Mouse (Mus musculus): ENCODE results near the gene Pdcd4.

The Pdcd4 gene

GRCm38 (mm10) chr19:53964910-53965633 is 73.0 kb downstream of the Pdcd4 start:
- Histone ChIP-seq H3K4me3 (replicated peaks; ENCODE audit: low read length) (no peak overlapping the region), H3K4me1 (replicated peaks; ENCODE audit: low read depth, low read length) (no peaks in the 10 kb centered on the region), H3K9me3 (ENCODE audit: low read length) (no peaks in the 10 kb centered on the region), H3K27me3 (ENCODE audit: insufficient read depth, low read length) (no peaks in the 10 kb centered on the region), H3K36me3 (ENCODE audit: insufficient read depth, low read length) (no peaks in the 10 kb centered on the region)
- TF ChIP-seq NANOG (IDR thresholded peaks at IDR 0.05; ENCODE audit: borderline replicate concordance, low read length) (no peak), CTCF (conservative IDR thresholded peaks at IDR 0.05; ENCODE audit: low read length) (no peak)

- no peaks in the 10 kb centered on the region for H3K36me3 ChIP-seq (ENCODE audit: insufficient read depth, low read length)
- TF ChIP-seq CTCF (conservative IDR thresholded peaks at IDR 0.05; ENCODE audit: low read length) = no peak
- TF ChIP-seq POU5F1 (IDR thresholded peaks at IDR 0.05; ENCODE audit: borderline replicate concordance, low read length) = no peak
- no peak for TF ChIP-seq NANOG (IDR thresholded peaks at IDR 0.05; ENCODE audit: borderline replicate concordance, low read length)
These were observed 77.2 kb downstream of the Pdcd4 start for GRCm38 (mm10) chr19:53969226-53969625.

GRCm38 (mm10) chr19:53971938-53972337 is 79.9 kb downstream of the Pdcd4 start:
- no peak overlapping the region for H3K4me3 ChIP-seq (replicated peaks; ENCODE audit: low read length)
- H3K27me3 ChIP-seq (ENCODE audit: insufficient read depth, low read length) = no peaks in the 10 kb centered on the region
- no peaks in the 10 kb centered on the region for H3K4me1 ChIP-seq (replicated peaks; ENCODE audit: low read depth, low read length)
- no peaks in the 10 kb centered on the region for H3K9me3 ChIP-seq (ENCODE audit: low read length)
- no peaks in the 10 kb centered on the region for H3K36me3 ChIP-seq (ENCODE audit: insufficient read depth, low read length)
- TF ChIP-seq NANOG (IDR thresholded peaks at IDR 0.05; ENCODE audit: borderline replicate concordance, low read length) (no peak), CTCF (conservative IDR thresholded peaks at IDR 0.05; ENCODE audit: low read length) (no peak), POU5F1 (IDR thresholded peaks at IDR 0.05; ENCODE audit: borderline replicate concordance, low read length) (no peak)

More at GRCm38 (mm10) chr19:53969226-53969625, 77.2 kb downstream of the Pdcd4 start:
- H3K27me3 ChIP-seq (ENCODE audit: insufficient read depth, low read length) = no peaks in the 10 kb centered on the region
- H3K9me3 ChIP-seq (ENCODE audit: low read length) = no peaks in the 10 kb centered on the region
- no peak overlapping the region for H3K4me3 ChIP-seq (replicated peaks; ENCODE audit: low read length)
- H3K4me1 ChIP-seq (replicated peaks; ENCODE audit: low read depth, low read length) = no peaks in the 10 kb centered on the region

DNA sequence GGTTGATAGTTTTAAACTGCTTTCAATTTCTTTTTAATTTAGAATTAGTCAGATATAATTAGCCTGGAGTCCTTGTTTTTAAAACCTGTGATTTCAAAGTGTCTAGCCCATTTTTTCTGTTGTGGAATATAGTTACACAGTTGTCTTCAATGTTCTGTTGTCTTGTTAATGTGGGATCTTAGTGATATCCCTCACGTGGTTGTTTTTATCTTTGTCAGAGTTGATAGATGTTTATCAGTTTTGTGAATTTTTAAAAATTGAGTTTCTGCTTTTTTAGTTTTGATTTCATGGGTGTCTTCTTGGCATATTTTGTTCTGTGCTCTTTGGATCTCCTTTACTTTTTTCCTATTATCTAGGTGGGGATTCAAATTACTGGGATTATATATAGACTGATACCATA is 81.6 kb downstream of the Pdcd4 start:
- no peaks in the 10 kb centered on the region for H3K27me3 ChIP-seq (ENCODE audit: insufficient read depth, low read length)
- no peak for TF ChIP-seq POU5F1 (IDR thresholded peaks at IDR 0.05; ENCODE audit: borderline replicate concordance, low read length)
- TF ChIP-seq CTCF (conservative IDR thresholded peaks at IDR 0.05; ENCODE audit: low read length) = no peak
- no peak for TF ChIP-seq NANOG (IDR thresholded peaks at IDR 0.05; ENCODE audit: borderline replicate concordance, low read length)
- H3K36me3 ChIP-seq (ENCODE audit: insufficient read depth, low read length) = no peaks in the 10 kb centered on the region
- no peaks in the 10 kb centered on the region for H3K4me1 ChIP-seq (replicated peaks; ENCODE audit: low read depth, low read length)
- no peak overlapping the region for H3K4me3 ChIP-seq (replicated peaks; ENCODE audit: low read length)
- no peaks in the 10 kb centered on the region for H3K9me3 ChIP-seq (ENCODE audit: low read length)

Measured in E14TG2a.4 (cell line).